Mouse (Mus musculus) lung, postnatal 0 days (tissue): Measurements from ENCODE around the gene Sgsm2.

Source experiments
- CTCF ChIP-seq: IDR thresholded peaks from 2 replicates; pipeline ENCODE4 v1.5.1; 2016; ENCODE audit warnings: antibody characterized with exemption, mild to moderate bottlenecking
- EP300 ChIP-seq: IDR thresholded peaks from 2 replicates; pipeline ENCODE4 v1.6.1; 2016; ENCODE audit warnings: antibody characterized with exemption, mild to moderate bottlenecking, control low read depth

GRCm38 (mm10) chr11:74925577-74926387, 28.9 kb upstream of the Sgsm2 start, which contains the start of the genes Smg6 and Srr:
- TF ChIP-seq EP300 (no peak), CTCF (no peak; the same call in 1 of the 2 replicates)
